Mouse (Mus musculus): ENCODE data around the gene Zc3hav1l. TPM values are rescaled to one million over a fixed set of nuclear protein-coding genes. Genes with fewer than 3 reads are reported as not detected.
A peak's percentile ranks its signal among the peaks of the same experiment; 100 is the strongest.

The Zc3hav1l gene
- polyA plus RNA-seq, 1 experiment, result 0.28 TPM

DNA sequence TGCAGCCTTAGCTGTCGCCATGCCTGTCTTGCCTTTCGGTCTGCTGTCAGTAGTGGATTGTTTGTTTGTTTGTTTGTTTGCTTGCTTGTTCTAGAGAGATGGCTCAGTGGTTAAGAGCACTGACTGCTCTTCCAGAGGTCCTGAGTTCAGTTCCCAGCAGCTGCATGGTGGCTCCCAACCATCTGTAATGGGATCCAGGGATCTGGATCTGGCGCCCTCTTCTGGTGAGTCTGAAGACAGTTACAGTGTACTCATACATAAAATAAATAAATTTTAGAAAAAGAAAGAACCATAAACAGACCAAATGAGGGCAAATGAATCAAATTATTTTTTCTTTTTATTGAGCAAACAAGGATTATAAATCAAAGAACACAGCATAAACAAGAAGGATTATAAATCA is 5.9 kb upstream of the Zc3hav1l start:
- no peak overlapping the region for H3K4me3 ChIP-seq (ENCODE audit: insufficient read depth, low read depth, low read length)

DNA sequence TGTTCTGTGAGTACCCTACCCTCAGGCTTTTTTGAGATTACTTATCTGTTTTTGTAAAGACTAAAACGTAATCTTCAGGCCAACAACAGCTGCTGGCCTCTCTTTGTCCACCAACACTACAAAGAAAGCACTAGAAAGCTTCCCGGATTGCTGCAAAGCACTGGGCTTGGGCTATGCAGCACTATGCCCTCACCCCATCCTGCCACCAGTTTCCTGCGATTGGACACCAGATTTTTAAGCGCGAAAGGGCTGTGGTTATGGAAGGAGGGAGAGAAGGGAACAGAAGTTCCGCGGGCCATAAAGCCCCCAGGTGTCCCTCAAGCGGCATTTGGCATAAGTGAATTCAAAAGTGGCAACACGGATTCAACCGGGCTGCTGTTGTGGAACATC is 818 bp downstream of the Zc3hav1l start:
- H3K4me3 ChIP-seq (ENCODE audit: insufficient read depth, low read depth, low read length), result peak overlapping the region; percentile 73
- no peak overlapping the region for H3K27ac ChIP-seq (replicated peaks; ENCODE audit: low read depth, low read length)
- H3K4me1 ChIP-seq (ENCODE audit: control insufficient read depth, insufficient read depth, insufficient read length, low read length), result 0 out of 2 replicates have a peak, but pooled peaks cover 2% of the 10 kb centered on the region

More for the DNA sequence above, 5.9 kb upstream of the Zc3hav1l start:
- Histone ChIP-seq H3K4me1 (ENCODE audit: control insufficient read depth, insufficient read depth, insufficient read length, low read length) (no peaks in the 10 kb centered on the region), H3K27ac (replicated peaks; ENCODE audit: low read depth, low read length) (no peak overlapping the region)

- Histone ChIP-seq H3K4me1 (ENCODE audit: control insufficient read depth, insufficient read depth, insufficient read length, low read length) (0 out of 2 replicates have a peak, but pooled peaks cover 2% of the 10 kb centered on the region), H3K4me3 (ENCODE audit: insufficient read depth, low read depth, low read length) (peak overlapping the region; percentile 73), H3K27ac (replicated peaks; ENCODE audit: low read depth, low read length) (no peak overlapping the region)
These were observed 1.3 kb downstream of the Zc3hav1l start for GRCm38 (mm10) chr6:38297580-38298245.

DNA sequence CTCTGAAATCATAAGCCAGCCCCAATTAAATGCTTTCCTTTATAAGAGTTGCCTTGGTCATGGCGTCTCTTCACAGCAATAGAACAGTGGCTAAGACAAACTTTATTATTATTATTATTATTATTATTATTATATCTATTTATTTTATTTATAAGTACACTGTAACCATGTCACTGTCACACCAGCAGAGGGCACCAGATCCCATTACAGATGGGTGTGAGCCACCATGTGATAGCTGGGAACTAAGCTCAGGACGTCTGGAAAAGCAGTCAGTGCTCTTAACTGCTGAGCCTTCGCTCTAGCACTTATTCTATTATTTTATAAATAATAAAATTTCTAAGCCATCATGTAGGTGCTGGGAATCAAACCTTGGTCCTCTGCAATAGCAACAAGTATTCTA is 5.4 kb downstream of the Zc3hav1l start:
- Histone ChIP-seq H3K27ac (replicated peaks; ENCODE audit: low read depth, low read length) (no peak overlapping the region), H3K4me1 (ENCODE audit: control insufficient read depth, insufficient read depth, insufficient read length, low read length) (no peaks in the 10 kb centered on the region), H3K4me3 (ENCODE audit: insufficient read depth, low read depth, low read length) (no peak overlapping the region)

- Histone ChIP-seq H3K27ac (replicated peaks; ENCODE audit: low read depth, low read length) (no peak overlapping the region), H3K4me3 (ENCODE audit: insufficient read depth, low read depth, low read length) (no peak overlapping the region), H3K4me1 (ENCODE audit: control insufficient read depth, insufficient read depth, insufficient read length, low read length) (no peaks in the 10 kb centered on the region)
These were observed 6.0 kb downstream of the Zc3hav1l start for GRCm38 (mm10) chr6:38292871-38293646.

DNA sequence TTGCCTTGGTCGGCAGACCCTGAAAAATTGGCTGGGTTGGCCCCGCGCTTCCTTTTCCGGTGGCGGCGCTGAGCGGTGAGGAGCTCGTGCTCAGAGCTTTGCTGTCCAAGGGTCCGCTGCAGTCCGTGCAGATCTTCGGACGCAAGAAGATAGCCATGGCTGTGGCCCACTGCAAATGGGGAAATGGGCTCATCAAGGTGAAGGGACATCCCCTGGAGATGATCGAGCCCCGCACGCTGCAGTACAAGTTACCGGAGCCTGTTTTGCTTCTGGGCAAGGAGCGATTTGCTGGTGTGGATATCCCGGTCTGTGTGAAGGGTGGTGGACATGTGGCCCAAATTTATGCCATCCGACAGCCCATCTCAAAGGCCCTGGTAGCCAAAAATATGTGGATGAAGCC is 14.6 kb downstream of the Zc3hav1l start:
- Histone ChIP-seq H3K4me1 (ENCODE audit: control insufficient read depth, insufficient read depth, insufficient read length, low read length) (no peaks in the 10 kb centered on the region), H3K4me3 (ENCODE audit: insufficient read depth, low read depth, low read length) (no peak overlapping the region), H3K27ac (replicated peaks; ENCODE audit: low read depth, low read length) (no peak overlapping the region)

GRCm38 (mm10) chr6:38264466-38264865 is 34.6 kb downstream of the Zc3hav1l start:
- Histone ChIP-seq H3K27ac (replicated peaks; ENCODE audit: low read depth, low read length) (no peak overlapping the region), H3K4me3 (ENCODE audit: insufficient read depth, low read depth, low read length) (no peak overlapping the region), H3K4me1 (ENCODE audit: control insufficient read depth, insufficient read depth, insufficient read length, low read length) (no peaks in the 10 kb centered on the region)

GRCm38 (mm10) chr6:38263393-38264159 is 35.5 kb downstream of the Zc3hav1l start:
- Histone ChIP-seq H3K4me1 (ENCODE audit: control insufficient read depth, insufficient read depth, insufficient read length, low read length) (no peaks in the 10 kb centered on the region), H3K4me3 (ENCODE audit: insufficient read depth, low read depth, low read length) (no peak overlapping the region), H3K27ac (replicated peaks; ENCODE audit: low read depth, low read length) (no peak overlapping the region)

DNA sequence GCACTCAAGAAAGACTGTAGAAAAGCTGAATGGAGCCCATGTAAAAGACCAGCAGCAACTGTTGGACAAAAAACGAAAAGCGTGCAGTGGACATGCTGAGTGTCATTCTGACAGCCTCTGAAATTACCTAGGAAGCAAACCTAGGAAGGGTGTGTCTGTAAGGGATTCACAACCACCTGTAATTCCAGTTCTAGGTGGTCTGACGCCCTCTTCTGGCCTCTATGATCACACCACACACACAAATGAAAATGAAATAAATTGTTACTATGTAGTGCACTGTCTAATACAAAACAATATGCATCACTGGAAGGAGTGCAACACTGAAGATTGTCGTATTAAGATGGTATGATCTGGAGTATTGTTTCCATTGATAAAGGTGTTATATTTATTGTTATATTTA is 37.2 kb downstream of the Zc3hav1l start:
- no peak overlapping the region for H3K27ac ChIP-seq (replicated peaks; ENCODE audit: low read depth, low read length)
- H3K4me3 ChIP-seq (ENCODE audit: insufficient read depth, low read depth, low read length), result no peak overlapping the region
- no peaks in the 10 kb centered on the region for H3K4me1 ChIP-seq (ENCODE audit: control insufficient read depth, insufficient read depth, insufficient read length, low read length)

DNA sequence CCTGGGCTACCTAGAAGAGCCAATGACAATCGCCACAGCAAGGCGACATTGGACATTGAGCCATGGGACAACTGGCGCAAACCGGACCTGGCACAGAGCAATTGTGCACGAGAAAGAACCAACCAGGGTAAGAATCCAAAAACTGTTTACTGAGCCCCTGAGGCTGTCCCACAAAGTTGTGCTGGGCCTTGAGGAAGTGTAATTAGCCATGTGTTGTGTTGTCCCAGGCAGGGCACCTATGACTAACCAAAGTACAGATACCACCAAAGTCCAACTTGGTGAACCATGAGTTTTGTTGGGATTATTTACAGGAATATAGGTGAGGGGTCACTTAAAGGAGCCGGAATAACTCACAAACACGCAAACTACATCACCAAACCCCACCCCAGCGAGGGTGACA is 41.6 kb downstream of the Zc3hav1l start:
- no peak overlapping the region for H3K4me3 ChIP-seq (ENCODE audit: insufficient read depth, low read depth, low read length)
- no peak overlapping the region for H3K27ac ChIP-seq (replicated peaks; ENCODE audit: low read depth, low read length)
- peaks cover 2% of the 10 kb centered on the region; the same call in 1 of the 2 replicates for H3K4me1 ChIP-seq (ENCODE audit: control insufficient read depth, insufficient read depth, insufficient read length, low read length)

DNA sequence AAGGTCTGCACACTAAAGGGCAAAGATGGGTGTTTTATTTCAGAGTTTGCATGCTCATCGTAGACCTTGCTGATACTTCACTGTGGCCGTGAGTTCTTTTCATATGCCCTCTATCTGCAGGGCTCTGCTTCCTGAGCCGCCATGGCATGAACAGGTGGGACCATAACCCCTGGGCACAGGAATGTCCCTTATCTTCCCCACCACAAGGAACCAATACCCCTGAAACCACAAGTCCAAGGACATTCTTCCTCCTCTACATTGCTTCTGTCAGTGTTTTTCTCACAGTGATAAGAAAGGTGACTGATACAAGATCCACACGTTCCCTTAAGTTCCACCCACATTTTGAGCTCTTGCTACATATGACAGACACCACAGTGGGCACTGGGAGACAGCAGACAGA is 42.3 kb downstream of the Zc3hav1l start:
- Histone ChIP-seq H3K27ac (replicated peaks; ENCODE audit: low read depth, low read length) (no peak overlapping the region), H3K4me3 (ENCODE audit: insufficient read depth, low read depth, low read length) (no peak overlapping the region), H3K4me1 (ENCODE audit: control insufficient read depth, insufficient read depth, insufficient read length, low read length) (peaks cover 2% of the 10 kb centered on the region; the same call in 1 of the 2 replicates)

DNA sequence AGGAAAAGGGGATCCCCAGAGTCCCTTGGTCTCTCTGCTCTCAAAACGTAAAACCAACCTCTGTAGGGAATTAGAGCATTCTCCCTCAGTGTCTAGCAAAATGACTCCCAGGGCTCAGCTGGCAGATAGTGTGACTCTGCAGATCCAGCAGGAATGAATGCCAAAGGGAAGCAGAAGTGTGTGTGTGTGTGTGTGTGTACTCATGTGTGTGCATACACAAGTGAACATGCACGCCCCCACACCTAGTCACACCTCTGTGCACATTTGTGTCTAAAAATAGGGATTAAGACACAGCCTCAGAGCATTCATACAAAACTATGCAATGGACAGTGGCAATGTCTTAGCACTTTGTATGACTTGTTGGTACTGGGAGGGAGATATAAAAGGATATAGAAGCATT is 43.3 kb downstream of the Zc3hav1l start:
- Histone ChIP-seq H3K4me3 (ENCODE audit: insufficient read depth, low read depth, low read length) (no peak overlapping the region), H3K4me1 (ENCODE audit: control insufficient read depth, insufficient read depth, insufficient read length, low read length) (peaks cover 2% of the 10 kb centered on the region; the same call in 1 of the 2 replicates), H3K27ac (replicated peaks; ENCODE audit: low read depth, low read length) (no peak overlapping the region)

- peak within 1 kb of the TSS; percentile 67 for H3K4me3 ChIP-seq (ENCODE audit: insufficient read depth, low read depth, low read length)
- H3K27ac ChIP-seq (replicated peaks; ENCODE audit: low read depth, low read length), result no peak within 1 kb of the TSS
These were observed 45.1 kb downstream of the Zc3hav1l start, which contains the start of gene D630045J12Rik for GRCm38 (mm10) chr6:38253736-38254641. TSS of gene D630045J12Rik (minus strand) at chr6:38254009.

More at GRCm38 (mm10) chr6:38253736-38254641, 45.1 kb downstream of the Zc3hav1l start, which contains the start of gene D630045J12Rik:
- peaks cover 2% of the 10 kb centered on the region; the same call in 1 of the 2 replicates for H3K4me1 ChIP-seq (ENCODE audit: control insufficient read depth, insufficient read depth, insufficient read length, low read length)

Data from brown adipose tissue, adult 24 weeks (tissue).